Mouse (Mus musculus): Measurements from ENCODE around the gene Kdm5c. TPM values are rescaled to one million over a fixed set of nuclear protein-coding genes. Genes with fewer than 3 reads are reported as not detected.
A peak's percentile ranks its signal among the peaks of the same experiment; 100 is the strongest.

Kdm5c gene
- total RNA-seq (2021): 10 to 100 TPM; 19.4 to 33.7 TPM
- long read RNA-seq, experiment 1, full-length matches to known transcripts: 23 of 39 reads
- long read RNA-seq, experiment 1, partial matches to known transcripts: 12 of 39 reads
- long read RNA-seq, experiment 1, other reads (novel, unspliced or antisense): 4 of 39 reads
- long read RNA-seq, experiment 2, full-length matches to known transcripts: 10 of 15 reads
- long read RNA-seq, experiment 2, partial matches to known transcripts: 2 of 15 reads
- long read RNA-seq, experiment 2, other reads (novel, unspliced or antisense): 3 of 15 reads

- no peak for TF ChIP-seq CTCF (IDR thresholded peaks at IDR 0.05)
- peak; percentile 95 for DNase-seq
- peak within 1 kb of the TSS; percentile 97 for H3K27ac ChIP-seq
- peak within 1 kb of the TSS; percentile 100 for H3K4me3 ChIP-seq
- intact Hi-C loops (cut with DNase I): loop anchor here (5.0 kb wide), 2 partner anchors 56 to 109 kb away; partner anchors contain the start of gene Tspyl2
Observed at GRCm38 (mm10) chrX:152232781-152233763, at the start of gene Kdm5c. Gene Kdm5c, plus strand, starts transcription at chrX:152233020.

GRCm38 (mm10) chrX:152187151-152187550 lies 45.7 kb upstream of the Kdm5c start:
- no peak for DNase-seq
- H3K4me3 ChIP-seq: no peak overlapping the region
- no peak for TF ChIP-seq CTCF (IDR thresholded peaks at IDR 0.05)
- H3K27ac ChIP-seq: no peak overlapping the region
- intact Hi-C loops (cut with DNase I): no loop called here

GRCm38 (mm10) chrX:152191266-152191665 lies 41.6 kb upstream of the Kdm5c start:
- Histone ChIP-seq H3K27ac (no peak overlapping the region), H3K4me3 (no peak overlapping the region)
- intact Hi-C loops (cut with DNase I): no loop called here
- no peak for TF ChIP-seq CTCF (IDR thresholded peaks at IDR 0.05)
- DNase-seq: no peak

DNA sequence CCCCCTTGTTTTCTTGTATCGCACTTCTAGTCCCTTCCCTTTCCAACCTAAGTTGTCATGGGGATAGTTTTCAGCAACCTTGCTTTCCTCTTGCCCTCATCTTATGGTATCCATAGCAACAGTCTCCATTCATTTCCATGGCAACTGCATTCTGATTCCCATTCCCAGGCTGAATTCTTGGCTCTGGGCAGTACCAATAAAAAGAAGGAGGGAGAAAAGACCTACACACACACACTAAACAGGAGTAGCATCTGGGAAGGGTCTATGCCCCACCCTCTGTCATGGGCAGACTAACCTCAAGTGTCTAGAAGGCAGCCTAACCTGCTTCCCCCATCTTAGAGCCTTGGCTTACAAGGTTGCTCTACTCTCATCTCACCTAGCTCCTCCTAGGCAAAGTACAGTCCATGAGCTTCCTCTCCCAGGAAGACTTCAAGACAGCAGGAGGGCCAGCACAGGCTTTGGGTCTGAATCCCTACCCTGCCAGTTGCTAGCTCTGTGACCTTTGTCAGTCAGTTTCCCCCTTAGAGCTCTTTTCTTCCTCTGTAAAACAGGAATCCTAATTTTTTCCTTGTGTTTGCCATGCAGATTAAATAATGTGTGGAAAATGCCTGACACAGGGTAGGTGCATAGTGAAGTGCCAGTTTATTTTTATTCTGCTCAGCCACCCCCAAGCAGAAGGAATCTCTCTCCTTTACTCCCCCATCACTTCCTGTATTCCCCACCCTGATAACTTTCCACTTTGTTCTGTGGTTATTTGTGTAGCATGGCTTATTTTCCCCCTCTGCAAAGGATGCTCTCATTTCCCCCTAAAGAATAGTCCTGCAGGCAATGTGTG lies 34.8 kb upstream of the Kdm5c start:
- TF ChIP-seq CTCF (IDR thresholded peaks at IDR 0.05): no peak
- Histone ChIP-seq H3K4me3 (no peak overlapping the region), H3K27ac (no peak overlapping the region)
- no peak for DNase-seq
- intact Hi-C loops (cut with DNase I): no loop called here

DNA sequence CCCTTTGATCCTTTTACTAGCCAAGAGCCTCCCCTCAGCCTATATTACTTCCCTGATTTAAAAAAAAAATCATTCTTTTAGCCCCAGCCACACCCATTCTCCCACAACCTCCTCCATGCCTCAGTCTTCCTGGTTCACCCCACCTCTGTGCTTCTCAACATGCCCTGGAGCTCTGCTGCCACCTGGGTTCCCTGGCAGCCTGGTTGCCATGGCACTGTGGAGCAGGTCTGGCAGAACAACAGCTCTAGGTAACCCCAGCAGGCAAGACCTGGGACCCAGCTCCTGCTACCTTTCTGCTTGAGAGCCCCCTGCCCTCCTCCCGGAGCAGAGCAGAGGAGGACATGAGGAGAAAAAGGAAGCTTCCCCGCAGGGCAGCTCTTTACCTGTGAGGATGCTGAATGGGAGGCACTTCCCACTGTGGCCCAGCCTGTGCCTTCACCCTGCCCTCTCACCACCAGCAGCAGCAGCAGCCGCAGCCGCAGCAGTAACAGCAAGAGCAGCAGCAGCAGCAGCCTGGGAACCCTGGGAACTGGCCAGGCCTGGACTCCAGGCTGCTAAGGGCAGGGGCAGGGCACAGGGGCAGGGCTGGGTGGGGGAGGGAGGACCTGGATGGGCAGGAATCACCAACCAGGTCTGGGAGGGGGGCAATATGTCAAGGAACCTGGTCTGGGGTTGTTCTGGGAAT lies 30.9 kb upstream of the Kdm5c start:
- H3K4me3 ChIP-seq: no peak overlapping the region
- no peak overlapping the region for H3K27ac ChIP-seq
- DNase-seq: no peak
- intact Hi-C loops (cut with DNase I): no loop called here
- TF ChIP-seq CTCF (IDR thresholded peaks at IDR 0.05): no peak

DNA sequence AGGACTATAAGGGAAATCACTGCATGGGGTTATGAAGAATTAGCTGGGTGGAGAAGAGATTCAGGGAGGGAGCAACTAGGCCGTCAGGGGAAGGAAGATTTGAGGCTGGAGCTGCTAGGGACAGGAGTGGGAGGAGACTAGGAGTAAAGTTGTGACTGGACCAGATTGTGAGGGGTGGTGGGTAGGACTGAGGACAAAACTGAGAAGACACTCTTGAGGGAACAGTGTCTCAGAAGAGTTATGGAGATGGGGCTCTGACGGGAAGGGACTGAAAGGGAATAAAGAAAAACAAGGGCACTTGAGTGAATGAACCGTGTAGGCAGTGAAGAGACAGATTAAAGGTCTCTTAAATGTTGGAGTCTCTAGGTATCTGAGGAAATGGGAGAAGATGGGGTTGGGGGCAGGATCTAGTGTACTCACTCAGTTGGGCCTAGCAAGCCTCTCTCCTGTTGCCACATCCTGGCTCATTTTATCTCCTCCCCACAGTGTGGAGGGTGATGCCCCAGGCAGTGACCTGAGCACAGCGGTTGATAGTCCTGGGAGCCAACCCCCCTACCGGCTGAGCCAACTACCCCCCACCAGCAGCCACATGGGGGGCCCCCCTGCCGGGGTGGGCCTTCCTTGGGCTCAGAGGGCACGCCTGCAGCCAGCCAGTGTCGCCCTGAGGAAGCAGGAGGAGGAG lies 30.3 kb upstream of the Kdm5c start:
- DNase-seq: no peak
- TF ChIP-seq CTCF (IDR thresholded peaks at IDR 0.05): no peak
- H3K27ac ChIP-seq: no peak overlapping the region
- intact Hi-C loops (cut with DNase I): no loop called here
- no peak overlapping the region for H3K4me3 ChIP-seq

DNA sequence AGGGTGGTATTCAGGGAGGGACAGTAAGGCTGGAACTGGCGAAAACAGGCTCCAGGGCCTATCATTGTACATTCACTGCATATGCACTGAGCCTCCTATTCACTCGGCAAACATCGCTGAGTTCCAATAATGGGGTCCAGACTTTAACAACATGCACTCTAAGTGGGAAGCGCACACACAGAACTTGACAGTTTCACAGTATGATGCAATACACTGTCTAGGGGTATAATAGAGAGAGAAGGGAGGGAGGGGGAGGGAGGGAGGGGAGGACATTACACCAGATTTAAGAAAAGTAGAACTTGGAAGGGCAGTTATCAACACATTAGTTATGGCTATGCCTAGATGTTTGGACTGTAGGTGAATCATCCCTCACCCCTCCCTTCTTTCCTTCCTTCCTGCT lies 29.6 kb upstream of the Kdm5c start:
- Histone ChIP-seq H3K27ac (no peak overlapping the region), H3K4me3 (no peak overlapping the region)
- DNase-seq: no peak
- no peak for TF ChIP-seq CTCF (IDR thresholded peaks at IDR 0.05)
- intact Hi-C loops (cut with DNase I): no loop called here

GRCm38 (mm10) chrX:152205486-152205885 lies 27.3 kb upstream of the Kdm5c start:
- intact Hi-C loops (cut with DNase I): no loop called here

DNA sequence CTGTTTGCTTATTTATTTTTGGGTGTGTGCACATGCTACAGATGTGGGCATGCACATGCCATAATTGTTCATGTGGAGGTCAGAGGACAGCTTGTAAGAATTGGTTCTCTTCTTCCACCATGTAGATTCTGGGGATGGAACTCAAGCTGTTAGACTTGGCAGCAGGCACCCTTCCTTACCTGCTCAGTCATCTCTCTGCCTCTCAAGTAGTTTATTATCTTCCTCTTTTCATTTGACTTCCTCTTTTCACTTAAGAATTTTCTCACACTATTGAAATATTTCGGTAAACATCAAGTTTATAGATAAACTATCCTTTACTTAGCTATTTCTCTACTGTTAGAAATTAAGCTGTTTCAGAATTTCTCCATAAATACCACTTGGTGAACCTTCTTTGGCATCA lies 18.1 kb upstream of the Kdm5c start:
- H3K4me3 ChIP-seq: no peak overlapping the region
- no peak overlapping the region for H3K27ac ChIP-seq
- intact Hi-C loops (cut with DNase I): no loop called here
- no peak for TF ChIP-seq CTCF (IDR thresholded peaks at IDR 0.05)
- no peak for DNase-seq

More at GRCm38 (mm10) chrX:152205486-152205885, 27.3 kb upstream of the Kdm5c start:
- H3K27ac ChIP-seq: no peak overlapping the region
- no peak for TF ChIP-seq CTCF (IDR thresholded peaks at IDR 0.05)
- H3K4me3 ChIP-seq: no peak overlapping the region
- no peak for DNase-seq

DNA sequence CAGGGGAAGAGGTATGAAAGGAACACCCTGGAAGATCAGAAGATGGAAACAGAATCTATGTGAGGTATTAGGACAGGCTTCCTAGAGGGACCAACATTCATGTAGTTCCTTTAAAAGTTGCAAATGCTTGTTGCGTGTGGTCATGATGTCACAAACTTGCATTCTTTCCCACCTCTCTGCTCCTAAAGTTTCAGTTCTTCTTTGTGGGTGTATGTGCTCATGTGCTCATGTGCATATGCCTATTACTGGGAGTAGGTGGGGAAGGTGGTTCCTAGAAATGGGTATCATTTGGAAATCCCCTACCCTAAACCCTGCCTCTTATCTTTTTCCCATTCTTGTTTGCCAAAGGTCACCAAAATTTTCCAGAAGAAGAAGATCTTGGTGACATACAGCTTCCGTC lies 14.3 kb upstream of the Kdm5c start:
- intact Hi-C loops (cut with DNase I): no loop called here
- DNase-seq: no peak
- no peak for TF ChIP-seq CTCF (IDR thresholded peaks at IDR 0.05)
- no peak overlapping the region for H3K27ac ChIP-seq
- no peak overlapping the region for H3K4me3 ChIP-seq

DNA sequence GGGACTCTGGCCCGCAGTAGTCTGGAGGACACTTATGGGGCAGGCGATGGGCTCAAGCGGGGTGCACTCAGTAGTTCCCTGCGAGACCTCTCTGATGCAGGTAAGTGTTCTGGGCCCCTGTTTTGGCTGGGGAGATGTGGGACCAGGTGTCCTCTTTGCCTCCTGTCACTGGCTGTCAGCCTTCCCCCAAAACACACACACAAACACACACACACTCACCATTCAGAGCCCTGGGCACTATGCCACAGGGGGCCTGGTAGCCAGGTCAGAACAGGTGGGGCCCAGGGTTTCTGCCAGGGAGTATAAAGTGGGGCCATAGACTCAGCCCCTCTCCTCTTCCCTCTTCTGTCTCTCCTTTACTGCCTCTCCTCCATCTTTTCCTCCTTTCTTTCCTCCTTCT lies 11.1 kb upstream of the Kdm5c start:
- intact Hi-C loops (cut with DNase I): no loop called here

More for the DNA sequence above, 11.1 kb upstream of the Kdm5c start:
- Histone ChIP-seq H3K4me3 (no peak overlapping the region), H3K27ac (no peak overlapping the region)
- DNase-seq: no peak
- TF ChIP-seq CTCF (IDR thresholded peaks at IDR 0.05): no peak

Measured in gastrocnemius, adult 2 months (tissue).